Mouse (Mus musculus) left cerebral cortex, adult 18-20 months (tissue): ENCODE results near the gene Olfr419. TPM values are rescaled to one million over a fixed set of nuclear protein-coding genes. Genes with fewer than 3 reads are reported as not detected.
A peak's percentile ranks its signal among the peaks of the same experiment; 100 is the strongest.

Experiments used
- DNase-seq, 2 experiments: peaks; one replicate each; pipeline ENCODE4 v3.0.0; 2021 to 2022; ENCODE audit warnings: low spot score in 2 of 2, mixed read lengths in 1 of 2
- long read RNA-seq, 2 experiments: library from polyadenylated mRNA; stranded (forward); transcript quantifications; one replicate each; pipeline ENCODE4 v2.0.0; 2021
- total RNA-seq, 2 experiments: library from RNA; stranded (reverse); gene quantifications; 2 replicates each; pipeline ENCODE4 v1.2.3; 2021

Olfr419 gene
- not detected for total RNA-seq
- long read RNA-seq, experiment 1: 0 reads
- long read RNA-seq, experiment 2: 0 reads

DNA sequence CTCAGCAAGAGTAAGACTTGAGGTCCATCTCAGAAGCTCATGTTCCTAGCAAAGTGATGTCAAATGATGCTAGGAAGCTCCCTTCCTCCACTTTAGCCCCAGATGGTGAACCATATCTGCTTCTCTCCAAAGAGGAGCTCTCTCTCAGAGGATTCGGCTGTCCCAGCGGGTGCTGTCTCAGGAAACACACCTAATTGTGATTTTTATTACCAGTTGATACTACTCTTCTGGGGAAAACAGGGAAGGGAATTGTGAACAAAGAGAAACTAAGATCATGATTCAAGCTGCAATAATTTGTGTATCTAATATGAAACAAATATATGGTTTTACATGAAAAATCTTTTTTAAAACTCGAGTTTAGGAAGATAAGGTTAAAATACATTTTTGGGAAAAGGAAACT, at the start of gene Olfr419:
Olfr419 (minus strand) TSS at position 101 of the 400 bp plus-strand sequence.
- DNase-seq: no peak

DNA sequence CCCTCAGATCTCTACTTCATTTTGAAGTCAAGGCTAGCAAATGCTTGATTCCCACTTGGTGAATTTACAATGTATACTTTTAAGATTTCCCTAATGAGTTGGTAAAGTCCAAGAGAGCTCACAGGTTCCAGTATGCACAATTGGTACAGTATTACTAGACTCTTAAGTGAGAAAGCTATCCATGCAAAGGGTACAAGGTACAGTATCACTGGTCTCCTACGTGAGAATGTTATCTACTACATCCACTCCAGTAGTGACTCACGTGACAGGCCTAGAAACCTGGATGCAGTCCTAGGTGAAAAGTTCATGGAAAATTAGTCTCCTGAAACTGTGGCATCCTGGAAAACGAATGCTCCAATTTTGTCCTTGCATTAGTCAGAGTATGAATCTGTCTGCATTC, 18.8 kb upstream of the Olfr419 start:
- DNase-seq: no peak

GRCm38 (mm10) chr1:174269162-174269561, 17.3 kb upstream of the Olfr419 start:
- no peak for DNase-seq

DNA sequence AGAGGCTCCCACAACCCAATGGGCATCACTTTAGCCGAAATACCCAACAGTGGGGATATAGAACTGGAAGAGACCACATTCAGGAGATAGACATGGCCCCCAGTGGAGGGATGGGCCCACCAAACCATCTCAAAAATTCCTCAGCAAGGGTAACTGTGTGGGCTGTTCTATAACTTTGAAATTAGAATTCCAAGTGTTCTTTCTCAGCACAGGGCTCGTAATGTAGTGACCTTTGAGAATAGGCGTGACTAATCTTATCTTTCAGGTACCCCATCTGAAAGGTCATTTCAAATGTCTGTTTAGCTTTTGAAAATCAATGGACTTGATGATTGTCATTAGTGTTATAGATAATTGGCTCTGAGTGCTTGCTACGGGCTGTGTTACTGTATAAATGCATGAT, 16.0 kb upstream of the Olfr419 start:
- no peak for DNase-seq

- no peak for DNase-seq
Measured at GRCm38 (mm10) chr1:174250376-174250775, 1.5 kb downstream of the Olfr419 start.

DNA sequence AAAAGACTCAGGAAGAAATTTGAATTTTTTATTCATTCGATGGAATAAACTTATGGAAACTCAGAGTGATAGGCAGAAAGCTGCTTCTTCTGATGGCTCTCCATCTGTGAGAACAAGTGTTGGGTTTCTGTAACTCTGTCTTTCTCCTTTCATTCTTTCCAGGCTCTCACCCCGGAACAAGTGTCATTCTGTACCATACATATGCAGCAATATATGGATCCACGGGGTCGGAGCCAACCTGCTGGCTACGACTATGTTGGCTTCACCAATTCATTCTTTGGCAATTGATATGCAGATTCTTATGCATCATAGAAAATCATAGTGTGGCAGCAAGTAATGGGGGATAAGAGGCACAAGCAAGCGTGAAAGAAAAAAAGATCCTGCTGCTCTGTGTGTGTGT, 4.7 kb downstream of the Olfr419 start:
- DNase-seq: no peak

GRCm38 (mm10) chr1:174246080-174246479, 5.8 kb downstream of the Olfr419 start:
- no peak for DNase-seq

GRCm38 (mm10) chr1:174244621-174245020, 7.2 kb downstream of the Olfr419 start:
- no peak for DNase-seq

GRCm38 (mm10) chr1:174239916-174240315, 11.9 kb downstream of the Olfr419 start:
- DNase-seq: no peak

- DNase-seq: no peak
Measured at GRCm38 (mm10) chr1:174216528-174217204, 35.2 kb downstream of the Olfr419 start.

DNA sequence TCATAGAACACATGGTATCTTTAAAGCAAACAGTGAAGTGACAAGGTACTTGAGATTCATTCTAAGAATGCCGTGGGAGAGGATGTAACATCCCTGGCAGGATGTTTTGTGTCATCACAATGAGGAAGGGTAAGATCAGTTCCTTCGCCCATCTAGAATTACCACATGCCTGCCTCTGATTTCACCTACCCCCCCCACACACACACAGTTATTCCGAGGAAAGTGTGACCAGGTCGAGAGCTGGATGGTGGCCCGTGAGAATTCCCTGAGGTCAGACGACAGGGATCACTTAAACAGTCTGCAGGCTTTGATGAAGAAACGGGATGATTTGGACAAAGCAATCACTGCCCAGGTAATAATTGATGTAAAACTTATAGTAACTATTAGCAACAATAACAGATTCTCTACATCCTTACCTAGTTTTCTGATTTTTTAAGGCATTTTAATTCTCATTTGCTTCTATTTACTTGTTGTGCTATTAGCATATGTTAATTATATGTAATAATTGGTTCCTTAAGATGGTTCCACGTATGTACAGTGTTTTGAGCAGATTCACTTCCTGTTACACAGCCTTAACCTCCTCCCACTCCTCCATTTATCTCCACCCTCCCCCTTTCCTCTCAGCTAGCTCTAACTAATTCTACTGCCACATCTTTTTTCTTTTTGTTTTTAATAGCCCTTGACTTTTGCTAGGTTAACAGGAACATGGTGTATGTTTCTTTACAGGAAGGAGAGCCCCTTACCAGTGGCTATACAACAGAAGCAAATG, 36.4 kb downstream of the Olfr419 start:
- DNase-seq: no peak

DNA sequence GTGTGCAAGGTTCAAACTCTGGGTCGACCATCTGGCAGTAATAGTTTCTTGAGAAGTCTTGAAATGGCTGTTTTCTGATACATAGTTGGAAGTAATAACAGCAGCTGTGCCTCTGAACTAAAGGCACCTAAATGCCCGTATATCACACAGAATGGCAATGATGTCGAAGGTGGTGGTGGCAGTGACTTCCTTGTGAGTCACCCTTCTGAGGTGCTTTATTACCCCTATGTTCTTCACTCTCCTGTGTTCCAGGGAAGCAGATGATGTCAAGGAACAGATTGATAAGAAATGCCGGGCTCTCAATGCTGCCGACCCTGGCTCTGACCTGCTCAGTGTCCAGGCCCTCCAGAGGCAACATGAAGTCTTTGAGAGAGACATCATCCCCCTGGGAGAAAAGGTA, 39.6 kb downstream of the Olfr419 start:
- DNase-seq: no peak

- DNase-seq: peak in 1 of 2 experiments; percentile 1
Measured at GRCm38 (mm10) chr1:174204699-174205098, 47.2 kb downstream of the Olfr419 start.

Other genes starting within 250 kb of the Olfr419 start
- gene Ifi205, start 220.3 kb downstream of the Olfr419 start, total RNA-seq: not detected
- not detected for gene Olfr433, start 211.4 kb downstream of the Olfr419 start, total RNA-seq
- not detected for gene Olfr432, start 202.9 kb downstream of the Olfr419 start, total RNA-seq
- gene Olfr430, start 185.5 kb downstream of the Olfr419 start, total RNA-seq: not detected
- gene Olfr429, start 167.7 kb downstream of the Olfr419 start, total RNA-seq: not detected
- not detected for gene Olfr427, start 155.2 kb downstream of the Olfr419 start, total RNA-seq
- not detected for gene Olfr231, start 130.9 kb downstream of the Olfr419 start, total RNA-seq
- not detected for gene Olfr424, start 120.5 kb downstream of the Olfr419 start, total RNA-seq
- gene Olfr420, start 96.4 kb downstream of the Olfr419 start, total RNA-seq: not detected
- gene Spta1, start 79.3 kb downstream of the Olfr419 start, total RNA-seq: under 1 TPM; 0.05 to 0.07 TPM
- gene Mptx1, start 78.5 kb upstream of the Olfr419 start, total RNA-seq: not detected
- gene Olfr417, start 113.1 kb upstream of the Olfr419 start, total RNA-seq: not detected
- gene Olfr248, start 139.0 kb upstream of the Olfr419 start, total RNA-seq: not detected
- gene Olfr414, start 172.0 kb upstream of the Olfr419 start, total RNA-seq: not detected
- not detected for gene Olfr220, start 190.0 kb upstream of the Olfr419 start, total RNA-seq
- 10 to 100 TPM; 77.5 to 95.2 TPM for gene Fmn2, start 249.8 kb upstream of the Olfr419 start, total RNA-seq